Mouse (Mus musculus): ENCODE results near the gene Tmem265. TPM values are rescaled to one million over a fixed set of nuclear protein-coding genes. Genes with fewer than 3 reads are reported as not detected.

Gene Tmem265
- 0.48 and 1.3 TPM in 2 replicates for polyA plus RNA-seq (2012)

DNA sequence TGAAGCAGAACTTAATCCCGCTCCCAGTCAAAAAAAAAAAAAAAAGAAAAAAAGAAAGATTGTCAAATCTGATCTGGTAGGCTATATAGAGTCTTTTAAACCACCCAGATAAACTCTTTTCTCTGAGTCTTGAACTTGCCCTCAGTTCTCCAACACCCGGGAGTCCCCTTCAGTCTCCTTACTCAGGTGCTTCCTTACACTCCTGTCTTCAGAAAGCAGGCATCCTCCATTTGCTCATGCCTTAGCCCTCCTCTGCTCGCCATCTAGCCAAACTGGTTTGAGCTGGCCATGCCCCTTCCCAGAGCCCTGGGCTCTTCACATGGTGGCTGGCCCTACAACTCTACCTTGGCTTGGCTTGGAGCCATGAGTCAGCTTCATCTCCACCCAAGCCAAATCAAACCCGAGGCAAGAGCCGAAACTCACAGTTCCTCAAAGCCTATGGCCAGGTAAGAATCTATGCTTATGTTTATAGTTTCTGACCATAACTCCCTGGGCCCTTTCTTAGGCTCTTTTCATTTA lies at the start of gene Tmem265:
TSS of gene Tmem265 (plus strand) at position 51 of the 519 bp plus-strand sequence.
- TF ChIP-seq GATA1 (IDR thresholded peaks at IDR 0.05; ENCODE audit: low read length): no peak

DNA sequence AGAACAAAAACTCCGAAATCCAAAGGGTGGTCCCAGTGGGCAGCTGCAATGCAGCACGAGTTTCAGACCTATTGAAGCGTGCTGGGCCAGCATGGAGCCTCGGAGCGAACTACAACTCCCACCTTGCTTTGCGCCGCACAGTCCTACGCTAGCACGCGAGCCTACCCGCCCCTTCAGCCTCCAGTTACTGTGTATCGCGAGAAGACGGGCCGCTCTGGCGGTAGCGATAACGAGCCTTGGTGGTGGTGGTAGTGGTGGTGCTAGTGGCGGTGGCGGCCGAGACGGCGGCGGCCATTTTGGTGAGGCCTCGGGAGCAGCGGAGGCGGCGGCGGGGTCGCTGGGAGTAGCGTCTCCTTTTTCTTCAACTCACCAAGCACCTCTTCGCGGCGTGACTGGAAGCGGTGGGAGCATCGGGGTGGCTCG lies 49.4 kb upstream of the Tmem265 start, which contains the start of gene Srcap:
TSS of gene Srcap (plus strand) at position 176 of the 423 bp plus-strand sequence.
- TF ChIP-seq GATA1 (IDR thresholded peaks at IDR 0.05; ENCODE audit: low read length): no peak

DNA sequence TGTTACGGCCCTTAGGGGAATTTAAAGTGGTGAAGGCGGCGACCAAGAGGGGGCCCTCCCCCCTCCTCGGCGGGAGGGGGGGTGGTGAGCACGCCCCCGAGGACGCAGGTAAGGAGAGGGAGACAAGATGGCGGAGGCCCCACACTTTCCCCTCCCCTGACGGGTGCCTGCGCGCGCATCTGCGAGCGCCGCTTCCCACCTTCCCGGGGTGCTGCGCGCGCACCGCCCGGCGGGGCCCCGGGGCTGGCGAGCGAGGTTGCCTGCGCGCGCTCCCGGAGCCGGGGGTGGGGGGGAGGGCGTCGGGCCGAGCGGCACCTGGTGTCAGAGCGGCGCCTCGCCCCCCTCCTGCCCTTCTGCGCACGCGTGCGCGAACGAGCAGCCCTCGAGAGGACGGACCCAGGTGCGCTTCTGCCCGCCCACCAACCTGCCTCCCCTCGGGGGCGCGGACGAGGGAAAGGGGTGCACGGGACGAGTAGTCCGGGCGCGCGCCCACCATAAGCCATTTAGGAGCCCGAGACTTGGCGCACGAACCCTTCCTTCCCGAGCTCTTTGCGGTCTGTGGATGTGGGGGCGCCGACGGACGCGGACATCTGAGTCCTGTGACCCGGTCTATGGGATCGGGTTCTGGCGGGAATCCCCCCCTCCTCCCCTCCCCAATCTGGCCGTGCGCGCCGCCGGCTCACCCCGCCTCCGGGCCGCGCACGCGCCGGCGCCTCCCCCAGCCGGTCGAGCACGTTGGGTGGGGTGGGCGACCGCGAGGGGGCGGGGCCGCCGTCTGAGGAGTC lies 48.8 kb upstream of the Tmem265 start:
- TF ChIP-seq GATA1 (IDR thresholded peaks at IDR 0.05; ENCODE audit: low read length): no peak

DNA sequence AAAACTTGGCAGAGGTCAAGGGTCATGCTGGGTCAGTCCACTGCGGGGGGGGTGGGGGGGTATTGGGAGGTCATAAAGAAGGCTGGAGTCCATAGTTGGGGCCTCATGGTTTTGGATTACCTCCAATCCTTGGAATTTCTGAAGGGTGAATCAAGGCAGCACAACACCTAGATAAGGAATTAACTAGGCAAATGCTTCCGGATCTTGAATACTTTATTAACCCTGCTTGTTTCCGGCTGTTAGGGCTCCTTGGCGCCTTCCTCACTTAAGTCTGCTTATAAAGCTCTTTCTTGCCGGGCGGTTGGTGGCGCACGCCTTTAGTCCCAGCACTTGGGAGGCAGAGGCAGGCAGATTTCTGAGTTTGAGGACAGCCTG lies 48.2 kb upstream of the Tmem265 start:
- TF ChIP-seq GATA1 (IDR thresholded peaks at IDR 0.05; ENCODE audit: low read length): no peak

DNA sequence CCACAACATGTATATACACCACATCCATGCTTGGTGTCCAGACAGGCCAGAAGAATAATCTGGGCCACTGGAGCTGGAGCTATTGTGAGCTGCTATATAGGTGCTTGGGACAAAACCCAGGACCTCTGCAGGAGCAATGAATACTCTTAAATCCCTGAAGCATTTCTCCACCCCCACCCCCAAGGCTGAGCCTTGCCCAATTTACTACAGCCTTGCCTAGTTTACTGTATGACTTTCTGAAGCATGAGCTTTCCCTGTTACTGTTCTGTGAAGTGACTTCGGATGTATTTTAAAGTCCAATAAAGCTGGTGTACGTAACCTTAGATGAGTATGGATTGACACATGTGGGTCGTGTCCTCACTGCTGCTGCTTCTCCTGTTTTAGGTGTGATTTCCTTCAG lies 47.4 kb upstream of the Tmem265 start:
- no peak for TF ChIP-seq GATA1 (IDR thresholded peaks at IDR 0.05; ENCODE audit: low read length)

DNA sequence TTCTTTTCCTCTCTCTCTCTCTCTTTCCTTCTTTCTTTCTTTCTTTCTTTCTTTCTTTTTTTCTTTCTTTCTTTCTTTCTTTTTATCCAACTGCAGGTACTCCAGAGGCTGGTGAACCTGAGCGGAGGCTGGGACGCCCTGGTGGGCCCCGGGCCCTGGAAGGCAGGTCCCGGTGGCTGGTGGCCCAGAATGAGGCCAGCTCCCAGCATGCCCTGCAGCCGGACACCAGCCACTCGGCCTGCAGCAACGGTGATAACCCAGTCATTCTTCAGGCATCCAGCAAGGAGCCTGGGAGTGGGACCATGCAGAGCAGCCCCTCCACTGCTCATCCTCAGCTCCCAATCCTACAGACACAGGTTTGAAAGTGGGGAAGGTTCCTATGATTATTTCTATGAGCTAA lies 45.3 kb upstream of the Tmem265 start:
- TF ChIP-seq GATA1 (IDR thresholded peaks at IDR 0.05; ENCODE audit: low read length): no peak

DNA sequence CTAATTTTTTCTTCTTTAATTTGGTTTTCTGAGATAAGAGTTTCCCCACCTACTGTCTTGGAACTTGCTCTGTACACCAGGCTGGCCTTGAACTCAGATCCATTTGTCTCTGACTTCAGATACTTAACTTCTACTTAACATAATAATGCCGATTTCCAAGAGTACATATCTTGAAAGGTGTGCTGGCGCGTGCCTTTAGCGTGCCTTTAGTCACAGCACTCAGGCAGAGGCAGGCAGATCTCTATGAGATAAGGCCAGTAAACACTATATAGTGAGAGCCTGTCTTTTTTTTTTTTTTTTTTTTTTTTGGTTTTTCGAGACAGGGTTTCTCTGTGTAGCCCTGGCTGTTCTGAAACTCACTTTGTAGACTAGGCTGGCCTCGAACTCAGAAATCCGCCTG lies 44.8 kb upstream of the Tmem265 start:
- no peak for TF ChIP-seq GATA1 (IDR thresholded peaks at IDR 0.05; ENCODE audit: low read length)

DNA sequence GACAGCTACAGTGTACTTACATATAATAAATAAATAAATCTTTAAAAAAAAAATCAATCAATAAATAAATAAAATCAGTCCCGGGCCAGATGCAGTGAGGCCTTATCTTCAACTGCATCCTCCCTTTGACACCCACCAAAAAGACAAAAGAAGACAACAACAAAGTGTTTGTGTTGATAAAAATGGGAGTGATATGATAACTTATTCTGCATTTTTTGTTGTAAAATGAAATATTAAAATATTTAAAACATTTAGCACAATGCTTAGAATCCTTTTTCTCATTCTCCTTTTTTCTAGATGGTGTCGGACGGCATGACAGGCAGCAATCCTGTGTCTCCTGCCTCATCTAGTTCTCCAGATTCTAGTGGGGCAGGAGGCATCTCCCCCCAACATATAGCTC lies 41.9 kb upstream of the Tmem265 start, which contains the start of gene Gm42715:
TSS of gene Gm42715 (plus strand) at position 301 of the 400 bp plus-strand sequence.
- no peak for TF ChIP-seq GATA1 (IDR thresholded peaks at IDR 0.05; ENCODE audit: low read length)

DNA sequence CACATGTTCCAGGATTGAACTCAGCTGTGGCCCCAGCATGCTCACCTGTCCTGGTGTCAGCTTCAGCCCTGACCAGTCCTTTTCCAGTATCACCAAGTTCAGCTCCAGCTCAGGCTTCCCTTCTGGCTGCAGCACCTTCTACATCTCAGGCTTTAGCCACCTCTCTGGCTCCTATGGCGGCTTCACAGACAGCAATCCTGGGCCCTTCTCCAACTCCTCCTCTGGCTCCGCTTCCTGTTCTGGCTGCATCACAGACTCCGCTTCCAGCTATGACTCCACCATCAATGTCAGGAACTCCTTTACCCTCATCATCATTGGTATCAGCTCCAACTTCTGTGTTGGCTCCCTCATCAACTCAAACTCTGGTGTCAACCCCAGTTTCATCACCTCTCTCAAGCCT lies 19.5 kb upstream of the Tmem265 start:
- no peak for TF ChIP-seq GATA1 (IDR thresholded peaks at IDR 0.05; ENCODE audit: low read length)

DNA sequence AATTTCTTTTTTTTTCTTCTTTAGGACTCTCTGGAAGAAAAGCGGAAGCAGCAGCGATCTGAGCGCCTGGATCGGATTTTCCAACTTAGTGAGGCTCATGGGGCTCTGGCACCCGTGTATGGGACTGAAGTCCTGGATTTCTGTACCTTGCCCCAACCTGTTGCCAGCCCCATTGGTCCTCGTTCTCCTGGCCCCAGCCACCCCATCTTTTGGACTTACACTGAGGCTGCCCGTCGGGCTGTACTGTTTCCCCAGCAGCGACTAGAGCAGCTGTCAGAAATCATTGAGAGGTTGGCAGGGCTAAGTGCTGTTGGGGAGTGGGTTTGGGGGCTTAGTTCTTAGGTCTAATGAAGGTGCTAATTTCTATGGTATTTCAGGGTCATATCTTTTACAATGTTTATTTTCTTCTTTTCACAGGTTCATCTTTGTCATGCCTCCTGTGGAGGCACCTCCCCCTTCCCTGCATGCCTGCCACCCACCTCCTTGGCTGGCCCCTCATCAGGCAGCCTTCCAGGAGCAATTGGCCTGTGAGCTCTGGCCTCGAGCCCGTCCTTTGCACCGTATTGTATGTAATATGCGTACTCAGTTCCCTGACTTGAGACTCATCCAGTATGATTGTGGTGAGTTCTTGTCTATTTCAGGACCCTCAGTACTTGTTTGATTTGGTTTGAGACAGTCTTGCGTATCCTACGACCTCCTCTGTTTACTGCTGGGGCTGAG lies 11.9 kb upstream of the Tmem265 start:
- TF ChIP-seq GATA1 (IDR thresholded peaks at IDR 0.05; ENCODE audit: low read length): no peak

DNA sequence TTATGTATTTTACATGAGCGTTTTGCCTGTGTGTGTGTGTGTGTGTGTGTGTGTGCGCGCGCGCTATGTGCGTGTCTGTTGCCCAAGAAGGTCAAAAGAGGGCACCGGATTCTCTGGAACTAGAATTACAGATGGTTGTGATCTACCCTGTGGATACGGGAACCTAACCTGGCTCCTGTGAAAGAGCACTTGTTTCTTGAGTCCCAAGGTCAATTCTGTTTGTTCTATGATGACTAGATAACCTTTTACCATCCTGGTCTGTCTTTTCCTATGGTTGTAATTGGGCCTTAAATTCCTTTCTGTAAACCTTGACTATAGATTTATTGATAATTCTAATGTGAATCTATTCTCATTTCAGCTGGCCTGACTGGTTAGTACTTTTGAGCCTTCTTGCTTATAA lies 9.6 kb upstream of the Tmem265 start:
- TF ChIP-seq GATA1 (IDR thresholded peaks at IDR 0.05; ENCODE audit: low read length): no peak

DNA sequence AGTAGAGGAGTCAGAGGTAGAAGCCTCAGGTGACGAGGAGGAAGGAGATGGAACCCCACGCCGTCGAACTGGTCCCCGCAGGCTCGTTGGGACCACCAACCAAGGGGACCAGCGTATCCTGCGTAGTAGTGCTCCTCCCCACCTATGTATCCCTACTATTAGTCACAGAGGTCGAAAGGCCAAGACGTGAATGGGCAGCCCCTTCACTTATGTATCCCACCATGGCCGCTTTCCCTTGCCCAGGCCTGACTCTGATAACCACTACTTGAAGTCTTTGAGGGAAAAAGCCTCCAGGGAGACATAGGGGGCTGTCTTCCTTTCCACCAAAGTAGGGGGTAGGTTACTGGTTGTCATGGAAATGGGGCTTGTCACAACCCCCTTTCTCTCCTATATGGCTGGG lies 610 bp upstream of the Tmem265 start:
- no peak for TF ChIP-seq GATA1 (IDR thresholded peaks at IDR 0.05; ENCODE audit: low read length)

DNA sequence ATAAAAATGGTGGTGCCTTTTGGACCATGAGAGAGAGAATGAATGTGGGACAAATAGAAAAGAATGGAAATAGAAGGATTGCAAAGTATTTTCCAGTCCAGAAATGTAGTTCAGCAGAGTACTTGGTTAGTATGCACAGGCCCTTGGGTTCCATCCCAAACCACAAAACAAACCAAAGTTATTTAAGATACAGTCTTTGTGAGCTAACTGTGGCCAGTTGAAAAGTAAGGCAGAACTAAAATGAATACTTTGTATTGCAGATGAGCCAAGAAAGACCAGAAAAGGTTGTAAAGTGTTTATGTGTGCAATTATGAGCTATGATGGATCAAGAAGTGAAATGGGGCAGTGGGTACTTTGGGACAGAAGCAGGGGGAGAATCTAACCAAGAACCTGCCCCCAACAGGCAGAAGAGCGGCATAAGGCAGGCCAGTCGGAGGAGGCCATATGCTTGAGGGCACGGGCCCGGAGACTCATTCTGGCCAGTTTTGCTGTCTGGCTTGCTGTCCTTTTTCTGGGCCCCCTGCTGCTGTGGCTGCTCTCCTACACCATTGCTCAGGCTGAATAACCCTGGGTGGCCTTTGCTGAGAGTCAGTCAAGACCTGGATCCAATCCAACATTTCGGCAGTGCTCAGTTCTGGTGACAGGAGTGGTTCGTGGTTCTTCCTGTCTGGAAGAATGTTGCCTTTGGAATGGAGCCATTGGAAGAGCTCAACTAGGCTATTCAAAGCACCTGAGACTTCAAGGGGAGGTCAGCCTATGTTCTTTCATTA lies 3.4 kb downstream of the Tmem265 start:
- no peak for TF ChIP-seq GATA1 (IDR thresholded peaks at IDR 0.05; ENCODE audit: low read length)

DNA sequence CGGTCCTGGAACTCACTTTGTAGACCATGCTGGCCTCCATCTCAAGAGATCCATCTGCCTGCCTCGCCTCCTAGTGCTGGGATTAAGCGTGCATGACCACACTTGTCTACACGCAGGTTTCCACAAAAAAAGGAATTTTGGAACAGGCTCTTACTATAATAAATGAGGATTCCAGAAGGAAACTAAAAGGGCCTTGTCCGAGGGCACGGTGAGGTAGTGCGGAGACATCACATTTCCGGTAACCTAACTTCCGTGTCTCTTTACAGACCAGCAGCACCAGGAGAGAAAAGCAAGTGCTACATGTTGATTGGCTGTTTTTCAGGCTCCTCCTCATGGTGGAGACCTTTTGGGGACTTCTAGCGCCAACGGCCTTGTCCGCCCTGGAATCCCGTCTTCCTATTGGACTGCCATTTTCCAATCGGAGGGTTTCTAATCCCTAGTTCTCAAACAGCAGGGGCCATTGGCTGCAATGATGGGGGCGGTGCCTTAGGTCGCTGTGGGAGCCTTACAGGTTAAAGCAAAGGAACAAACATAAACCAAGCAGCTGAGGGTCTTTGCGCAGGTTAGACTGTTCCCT lies 11.8 kb downstream of the Tmem265 start, which contains the start of gene Phkg2:
TSS of gene Phkg2 (plus strand) at position 446 of the 577 bp plus-strand sequence.
- TF ChIP-seq GATA1 (IDR thresholded peaks at IDR 0.05; ENCODE audit: low read length): no peak

DNA sequence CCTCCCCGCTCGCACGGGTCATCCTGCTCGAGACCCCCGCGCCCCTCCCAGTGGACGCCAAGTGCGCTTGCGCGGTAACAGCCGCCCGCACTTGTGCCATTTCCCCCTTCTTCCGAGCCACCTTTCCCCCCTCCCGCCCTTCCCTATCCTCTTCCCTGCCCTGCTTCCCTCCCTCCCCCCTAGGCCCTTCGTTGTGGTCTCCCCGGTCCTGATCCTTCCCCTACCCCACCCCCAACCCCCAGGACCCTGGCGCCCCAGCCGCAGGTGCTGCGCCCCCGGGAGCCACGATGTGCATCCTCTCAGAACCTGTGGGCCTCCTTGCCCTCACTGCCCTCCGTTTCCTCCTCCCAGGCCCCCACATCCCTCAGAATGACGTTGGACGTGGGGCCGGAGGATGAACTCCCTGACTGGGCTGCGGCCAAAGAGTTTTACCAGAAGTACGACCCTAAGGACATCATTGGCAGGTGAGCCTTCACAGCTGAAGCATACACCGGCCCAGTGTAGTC lies 12.4 kb downstream of the Tmem265 start:
- no peak for TF ChIP-seq GATA1 (IDR thresholded peaks at IDR 0.05; ENCODE audit: low read length)
